Mouse (Mus musculus): Measurements from ENCODE around the gene Ascc1.

- no peak for TF ChIP-seq TAL1 (IDR thresholded peaks at IDR 0.05; ENCODE audit: low read length)
- no peak for TF ChIP-seq CTCF (IDR thresholded peaks at IDR 0.05 in 2 of 3, conservative IDR thresholded peaks at IDR 0.05 in 1 of 3; ENCODE audit: control insufficient read depth in 1 of 3, insufficient read depth in 1 of 3, low read depth in 2 of 3, low read length in 3 of 3, poor library complexity in 1 of 3, severe bottlenecking in 1 of 3)
- TF ChIP-seq USF2 (IDR thresholded peaks at IDR 0.05; ENCODE audit: borderline replicate concordance in 1 of 2, insufficient read depth in 1 of 2, low read depth in 1 of 2, low read length in 2 of 2), result no peak
- no peak for TF ChIP-seq ZNF384 (IDR thresholded peaks at IDR 0.05; ENCODE audit: low read depth, low read length)
- TF ChIP-seq HCFC1 (IDR thresholded peaks at IDR 0.05; ENCODE audit: low read depth, low read length), result no peak
- TF ChIP-seq GATA1 (IDR thresholded peaks at IDR 0.05; ENCODE audit: low read depth, low read length), result no peak
These were observed 30.0 kb downstream of the Ascc1 start for GRCm38 (mm10) chr10:60032622-60033021.
